Mouse (Mus musculus) CH12.LX (cell line): ENCODE data around the gene Nrf1. TPM values are rescaled to one million over a fixed set of nuclear protein-coding genes. Genes with fewer than 3 reads are reported as not detected.

Experiments
- DNase-seq: peaks from one replicate; pipeline ENCODE4 v3.0.0-alpha.2; 2013; ENCODE audit errors: extremely low read depth
- H3K27ac ChIP-seq: 2 replicates; pipeline ENCODE4 v1.5.1; 2012; ENCODE audit warnings: low read depth, mild to moderate bottlenecking, control low read depth, moderate library complexity; ENCODE audit not compliant: insufficient read depth
- H3K27me3 ChIP-seq: replicated peaks from 2 replicates; pipeline ENCODE3; 2012; ENCODE audit warnings: inconsistent platforms
- H3K36me3 ChIP-seq, 2 experiments: replicated peaks in 1 of 2; 2 replicates each; pipeline versions ENCODE3 to v1.6.1; 2012; ENCODE audit warnings: inconsistent platforms in 1 of 2, low read length in 1 of 2, mild to moderate bottlenecking in 1 of 2, mixed read lengths in 1 of 2, moderate library complexity in 1 of 2; ENCODE audit not compliant: control insufficient read depth in 1 of 2, insufficient read depth in 1 of 2
- H3K4me1 ChIP-seq, 2 experiments: 2 replicates each; pipeline ENCODE4 v1.6.1; 2012; ENCODE audit warnings: inconsistent platforms in 1 of 2, moderate library complexity in 1 of 2; ENCODE audit not compliant: insufficient read depth in 2 of 2, control insufficient read depth in 1 of 2
- H3K4me2 ChIP-seq: 2 replicates; pipeline ENCODE4 v1.6.1; 2012; ENCODE audit warnings: low read depth, mild to moderate bottlenecking, control low read depth; ENCODE audit not compliant: poor library complexity, insufficient read depth, severe bottlenecking
- H3K4me3 ChIP-seq, 3 experiments: fragments of 150-350 bp in 1 of 3; sonication (generic) in 1 of 3; replicated peaks in 1 of 3; 2 replicates each; pipeline versions ENCODE3 to v1.5.1; 2011 to 2012; ENCODE audit warnings: low read depth in 2 of 3, low read length in 2 of 3, mild to moderate bottlenecking in 2 of 3, moderate library complexity in 2 of 3, control low read depth in 1 of 3, improper control_type of control experiment in 1 of 3, inconsistent platforms in 1 of 3, mixed read lengths in 1 of 3; ENCODE audit not compliant: poor library complexity in 1 of 3
- H3K79me2 ChIP-seq: replicated peaks from 2 replicates; pipeline ENCODE4 v1.6.1; 2012; ENCODE audit warnings: mild to moderate bottlenecking, moderate library complexity; ENCODE audit not compliant: control insufficient read depth, poor library complexity, insufficient read depth, severe bottlenecking; ENCODE audit errors: extremely low read depth
- H3K9ac ChIP-seq: 2 replicates; pipeline ENCODE4 v1.6.1; 2012; ENCODE audit warnings: low read depth, mild to moderate bottlenecking, control low read depth, moderate library complexity; ENCODE audit not compliant: insufficient read depth
- H3K9me3 ChIP-seq: replicated peaks from 2 replicates; pipeline ENCODE3; 2012; ENCODE audit warnings: low read length, inconsistent platforms, mixed read lengths
- BHLHE40 ChIP-seq: IDR thresholded peaks from 2 replicates; pipeline ENCODE4 v1.6.1; 2011; ENCODE audit warnings: mild to moderate bottlenecking, low read depth, low read length, improper control_type of control experiment
- CHD1 ChIP-seq: IDR thresholded peaks from 2 replicates; pipeline ENCODE4 v1.6.1; 2012; ENCODE audit warnings: low read depth, low read length, improper control_type of control experiment, inconsistent platforms
- ETS1 ChIP-seq: conservative IDR thresholded peaks from 2 replicates; pipeline ENCODE4 v1.6.1; 2012; ENCODE audit warnings: low read depth, mild to moderate bottlenecking, inconsistent platforms, low read length, improper control_type of control experiment, moderate library complexity
- GABPA ChIP-seq: IDR thresholded peaks from 2 replicates; pipeline ENCODE4 v1.6.1; 2012; ENCODE audit warnings: low read depth, low read length, improper control_type of control experiment, inconsistent platforms; ENCODE audit not compliant: insufficient replicate concordance
- HCFC1 ChIP-seq: IDR thresholded peaks from 2 replicates; pipeline ENCODE4 v1.6.1; 2012; ENCODE audit warnings: low read depth, mild to moderate bottlenecking, inconsistent platforms, low read length, improper control_type of control experiment
- KAT2A ChIP-seq: IDR thresholded peaks from 2 replicates; pipeline ENCODE4 v1.6.1; 2012; ENCODE audit warnings: low read length, improper control_type of control experiment, inconsistent platforms; ENCODE audit not compliant: insufficient replicate concordance
- MAFK ChIP-seq: IDR thresholded peaks from 2 replicates; pipeline ENCODE4 v1.6.1; 2011; ENCODE audit warnings: low read length, improper control_type of control experiment; ENCODE audit not compliant: insufficient replicate concordance
- MAX ChIP-seq: IDR thresholded peaks from 2 replicates; pipeline ENCODE4 v1.6.1; 2011; ENCODE audit warnings: low read length, improper control_type of control experiment
- MEF2A ChIP-seq: IDR thresholded peaks from 2 replicates; pipeline ENCODE4 v1.6.1; 2014; ENCODE audit warnings: low read depth, mild to moderate bottlenecking, inconsistent platforms, low read length, improper control_type of control experiment, borderline replicate concordance
- MXI1 ChIP-seq: IDR thresholded peaks from 2 replicates; pipeline ENCODE4 v1.6.1; 2011; ENCODE audit warnings: mild to moderate bottlenecking, low read depth, low read length, improper control_type of control experiment
- MYC ChIP-seq: IDR thresholded peaks from 2 replicates; pipeline ENCODE4 v1.6.1; 2011; ENCODE audit warnings: low read depth, mild to moderate bottlenecking, improper control_type of control experiment, low read length
- NELFE ChIP-seq: IDR thresholded peaks from 2 replicates; pipeline ENCODE4 v1.6.1; 2011; ENCODE audit warnings: low read depth, low read length, improper control_type of control experiment
- NRF1 ChIP-seq: IDR thresholded peaks from 2 replicates; pipeline ENCODE4 v1.6.1; 2014; ENCODE audit warnings: low read depth, mild to moderate bottlenecking, inconsistent platforms, low read length, improper control_type of control experiment, moderate library complexity
- POLR2AphosphoS2 ChIP-seq: IDR thresholded peaks from 2 replicates; pipeline ENCODE4 v1.6.1; 2011; ENCODE audit warnings: low read depth, low read length, improper control_type of control experiment
- RAD21 ChIP-seq: IDR thresholded peaks from 2 replicates; pipeline ENCODE4 v1.6.1; 2011; ENCODE audit warnings: low read depth, mild to moderate bottlenecking, low read length, improper control_type of control experiment, moderate library complexity
- RCOR1 ChIP-seq: conservative IDR thresholded peaks from 2 replicates; pipeline ENCODE4 v1.6.1; 2012; ENCODE audit warnings: low read depth, mild to moderate bottlenecking, inconsistent platforms, low read length, improper control_type of control experiment
- SIN3A ChIP-seq: IDR thresholded peaks from 2 replicates; pipeline ENCODE4 v1.6.1; 2012; ENCODE audit warnings: low read length, improper control_type of control experiment, inconsistent platforms
- SMC3 ChIP-seq: IDR thresholded peaks from 2 replicates; pipeline ENCODE4 v1.6.1; 2011; ENCODE audit warnings: low read depth, low read length, improper control_type of control experiment
- TBP ChIP-seq: conservative IDR thresholded peaks from 2 replicates; pipeline ENCODE4 v1.6.1; 2011; ENCODE audit warnings: low read depth, low read length, improper control_type of control experiment
- TCF12 ChIP-seq: IDR thresholded peaks from 2 replicates; pipeline ENCODE4 v1.6.1; 2014; ENCODE audit warnings: low read depth, mild to moderate bottlenecking, inconsistent platforms, low read length, improper control_type of control experiment
- UBTF ChIP-seq: IDR thresholded peaks from 2 replicates; pipeline ENCODE4 v1.6.1; 2012; ENCODE audit warnings: low read depth, mild to moderate bottlenecking, inconsistent platforms, low read length, improper control_type of control experiment, moderate library complexity
- USF1 ChIP-seq: IDR thresholded peaks from 2 replicates; pipeline ENCODE4 v1.6.1; 2014; ENCODE audit warnings: low read depth, mild to moderate bottlenecking, inconsistent platforms, low read length, improper control_type of control experiment
- ZC3H11A ChIP-seq: IDR thresholded peaks from 2 replicates; pipeline ENCODE4 v1.6.1; 2012; ENCODE audit warnings: low read depth, mild to moderate bottlenecking, inconsistent platforms, low read length, improper control_type of control experiment
- ZMIZ1 ChIP-seq: IDR thresholded peaks from 2 replicates; pipeline ENCODE4 v1.6.1; 2012; ENCODE audit warnings: low read depth, mild to moderate bottlenecking, inconsistent platforms, low read length, improper control_type of control experiment
- ZNF384 ChIP-seq: IDR thresholded peaks from 2 replicates; pipeline ENCODE4 v1.6.1; 2012; ENCODE audit warnings: low read depth, low read length, improper control_type of control experiment, inconsistent platforms
- dilution Hi-C: fragments of 300-500 bp; cut with MboI; formaldehyde crosslinking; loops from 2 replicates; pipeline ENCODE4 v1.14.3; 2020; ENCODE audit warnings: low sequenced_read_pairs; ENCODE audit not compliant: extremely low pct_unique_long_range_greater_than_20kb, extremely low pct_ligation_motif_present
- in situ Hi-C: fragments of 300-500 bp; cut with MboI; formaldehyde crosslinking; loops from 3 replicates; pipeline ENCODE4 v1.14.3; 2019; ENCODE audit warnings: low sequenced_read_pairs, low pct_ligation_motif_present, low pct_unique_long_range_greater_than_20kb, mixed read lengths
- polyA plus RNA-seq: library from polyadenylated mRNA; unstranded; fragments of >175 nt; gene quantifications from 2 replicates; pipeline ENCODE4 v1.2.1, GENCODE M21; 2012; ENCODE audit warnings: low read depth; ENCODE audit not compliant: insufficient read length
- total RNA-seq, 2 experiments: library from RNA; depleted of rRNA; stranded (reverse); fragments of 300-350 nt in 1 of 2; fragments of >200 nt in 1 of 2; gene quantifications; 2 replicates each; pipeline ENCODE4 v1.2.3; 2012 to 2014

Nrf1 gene
- total and polyA plus RNA-seq, 3 experiments: 43.6 to 74.6 (median 51.3) TPM

DNA sequence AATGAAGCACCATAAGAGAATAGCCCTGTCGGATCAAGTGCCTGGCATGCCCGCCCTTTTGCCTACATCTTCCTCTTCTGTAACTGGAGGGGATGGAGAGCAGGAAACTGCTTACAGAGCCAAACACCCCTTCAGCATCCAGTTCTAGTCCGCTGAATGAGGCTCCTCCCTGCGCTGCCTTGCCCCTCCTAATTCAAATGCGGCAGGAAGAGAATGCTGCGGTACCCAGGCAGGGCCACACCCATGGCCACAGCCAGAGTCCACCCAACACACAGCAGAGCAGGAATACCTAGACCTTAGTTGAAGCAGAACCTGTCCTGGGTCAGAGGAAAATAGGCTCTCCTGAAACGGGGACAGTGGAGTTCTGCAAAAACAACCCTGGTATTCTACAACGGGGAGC is 123.4 kb downstream of the Nrf1 start:
- H3K36me3 ChIP-seq: peaks cover 4 to 42% of the 10 kb centered on the region in 2 experiments
- no peaks in the 10 kb centered on the region for H3K9me3 ChIP-seq
- no peak overlapping the region for H3K4me2 ChIP-seq
- peaks cover 11% of the 10 kb centered on the region for H3K27me3 ChIP-seq
- no peak overlapping the region for H3K9ac ChIP-seq
- DNase-seq: no peak
- no peaks in the 10 kb centered on the region for H3K79me2 ChIP-seq
- H3K4me1 ChIP-seq: peaks cover 40 to 79% of the 10 kb centered on the region in 2 experiments
- dilution Hi-C loops (no loop called here), in situ Hi-C loops (no loop called here)
- H3K4me3 ChIP-seq: no peak overlapping the region
- TF ChIP-seq MYC: no peak
- no peak for TF ChIP-seq NRF1
- TF ChIP-seq RCOR1: no peak
- no peak for TF ChIP-seq MAX
- no peak for TF ChIP-seq MAFK
- no peak for TF ChIP-seq BHLHE40
- no peak for TF ChIP-seq GABPA
- TF ChIP-seq KAT2A: no peak
- no peak for TF ChIP-seq ETS1
- TF ChIP-seq USF1: no peak
- TF ChIP-seq ZMIZ1: no peak
- TF ChIP-seq RAD21: no peak
- TF ChIP-seq ZC3H11A: no peak
- TF ChIP-seq CHD1: no peak
- no peak for TF ChIP-seq SMC3
- TF ChIP-seq ZNF384: no peak
- TF ChIP-seq TCF12: no peak
- TF ChIP-seq TBP: no peak
- no peak overlapping the region for H3K27ac ChIP-seq

DNA sequence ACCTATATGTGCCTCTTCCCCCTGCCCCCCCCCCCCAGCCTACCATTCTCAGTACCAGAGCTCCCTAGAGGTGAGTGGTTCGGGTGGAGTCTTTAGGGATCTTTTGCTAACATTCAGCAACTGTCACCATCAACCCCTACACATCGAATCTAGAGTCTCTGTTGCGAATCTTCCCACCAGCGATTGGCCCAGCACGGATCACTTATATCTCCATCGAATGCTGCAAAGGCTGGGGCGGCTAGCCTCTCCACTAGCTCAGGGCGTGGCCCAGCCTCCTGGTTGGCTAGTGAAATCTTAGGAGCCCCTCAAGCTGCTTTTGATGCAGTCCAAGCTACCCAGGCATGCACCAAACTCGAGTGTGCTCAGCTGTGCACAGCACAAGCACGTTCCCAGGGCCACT is 124.2 kb downstream of the Nrf1 start:
- no peak for DNase-seq
- dilution Hi-C loops (no loop called here), in situ Hi-C loops (no loop called here)
- no peak overlapping the region for H3K4me2 ChIP-seq
- H3K9ac ChIP-seq: no peak overlapping the region
- TF ChIP-seq TBP (no peak), KAT2A (no peak), MEF2A (no peak), POLR2AphosphoS2 (no peak), USF1 (no peak), MXI1 (no peak), NRF1 (no peak), GABPA (no peak), SIN3A (no peak), HCFC1 (no peak), RCOR1 (no peak), NELFE (no peak), RAD21 (no peak), UBTF (no peak)
- peaks cover 4 to 42% of the 10 kb centered on the region in 2 experiments for H3K36me3 ChIP-seq
- H3K27me3 ChIP-seq: peaks cover 15% of the 10 kb centered on the region
- no peaks in the 10 kb centered on the region for H3K79me2 ChIP-seq
- H3K4me3 ChIP-seq: no peak overlapping the region
- no peak overlapping the region for H3K27ac ChIP-seq
- peaks cover 37 to 72% of the 10 kb centered on the region in 2 experiments for H3K4me1 ChIP-seq
- no peaks in the 10 kb centered on the region for H3K9me3 ChIP-seq
